Mouse (Mus musculus) adrenal gland, postnatal 4 days (tissue): ENCODE data around the gene Metrn. TPM values are rescaled to one million over a fixed set of nuclear protein-coding genes. Genes with fewer than 3 reads are reported as not detected.

ENCODE experiments used
- DNase-seq, 2 experiments: peaks; one replicate each; pipeline ENCODE4 v3.0.0; 2021 to 2022; ENCODE audit warnings: low spot score in 2 of 2, mixed read lengths in 2 of 2
- total RNA-seq, 2 experiments: library from RNA; stranded (reverse); gene quantifications; 2 replicates each; pipeline ENCODE4 v1.2.3; 2021

The Metrn gene
- total RNA-seq, 2 experiments from 2014 or later = 71.1 to 74.5 TPM

DNA sequence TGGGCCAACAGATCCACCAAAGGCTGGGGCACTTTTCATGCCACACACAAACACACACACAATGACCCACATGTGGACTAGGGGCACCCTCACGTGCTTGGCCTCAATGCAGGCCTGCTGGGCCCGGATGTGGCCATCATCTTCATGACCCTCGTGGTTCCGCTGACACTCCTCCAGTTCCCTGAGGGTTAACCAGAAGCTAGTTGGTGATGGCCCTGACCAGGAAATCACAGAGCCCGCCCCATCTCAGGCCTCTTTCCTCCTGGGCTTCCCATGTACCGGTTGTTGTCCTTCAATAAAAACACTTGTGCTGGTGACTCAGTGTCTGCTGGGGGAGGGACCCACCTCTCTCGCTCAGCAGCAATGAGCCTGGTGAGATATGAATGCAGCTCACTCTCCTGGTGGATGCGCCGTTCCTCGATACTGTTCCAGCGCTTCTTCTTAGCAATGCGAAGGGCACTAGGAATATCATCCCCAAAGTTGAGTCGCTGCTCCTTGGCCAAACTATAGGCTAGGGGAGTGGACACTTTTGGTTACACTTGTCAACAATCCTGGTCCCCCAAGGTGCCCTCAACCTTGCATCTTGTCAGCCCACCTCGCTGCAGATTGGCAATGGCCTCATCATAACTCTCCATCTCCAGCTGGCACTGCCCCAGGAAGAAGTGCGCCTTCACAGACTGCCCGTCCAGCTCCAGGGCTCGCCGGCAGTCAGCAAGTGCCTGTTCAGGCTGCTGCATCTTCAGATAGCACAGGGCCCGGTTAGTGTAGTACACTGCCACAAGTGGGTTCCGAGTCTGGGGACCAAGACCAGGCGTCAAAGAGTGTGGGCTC, 34.7 kb upstream of the Metrn start:
- DNase-seq = no peak

DNA sequence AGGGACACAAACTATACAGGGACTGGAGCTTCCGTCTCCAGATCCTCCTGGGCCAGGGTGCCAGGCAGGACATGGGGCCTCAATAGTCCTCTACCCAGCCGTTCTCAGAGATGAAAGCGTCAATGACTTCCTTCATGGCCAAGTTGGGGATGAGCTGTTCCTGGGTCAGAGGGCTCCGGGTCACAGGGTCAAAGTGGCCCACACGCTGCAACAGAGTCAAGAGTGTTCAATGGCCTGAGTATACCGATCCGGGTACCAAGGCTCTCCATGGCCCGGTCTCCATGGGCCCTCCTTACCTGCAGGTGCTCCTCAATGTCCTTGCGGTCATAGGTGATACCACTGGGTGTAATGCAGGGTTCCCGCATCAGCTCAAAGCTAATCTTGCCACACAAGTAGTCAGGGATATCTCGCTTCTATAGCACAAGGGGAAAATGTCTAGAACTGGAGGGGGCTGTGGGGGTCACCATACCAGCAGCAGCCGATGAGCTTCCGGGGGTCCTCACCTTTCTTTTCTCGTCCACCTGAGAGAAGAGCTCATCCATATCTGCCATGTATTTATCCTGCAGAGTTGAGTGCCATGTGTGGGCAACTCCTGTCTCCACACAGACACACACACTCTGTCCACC, 34.0 kb upstream of the Metrn start:
- no peak for DNase-seq

DNA sequence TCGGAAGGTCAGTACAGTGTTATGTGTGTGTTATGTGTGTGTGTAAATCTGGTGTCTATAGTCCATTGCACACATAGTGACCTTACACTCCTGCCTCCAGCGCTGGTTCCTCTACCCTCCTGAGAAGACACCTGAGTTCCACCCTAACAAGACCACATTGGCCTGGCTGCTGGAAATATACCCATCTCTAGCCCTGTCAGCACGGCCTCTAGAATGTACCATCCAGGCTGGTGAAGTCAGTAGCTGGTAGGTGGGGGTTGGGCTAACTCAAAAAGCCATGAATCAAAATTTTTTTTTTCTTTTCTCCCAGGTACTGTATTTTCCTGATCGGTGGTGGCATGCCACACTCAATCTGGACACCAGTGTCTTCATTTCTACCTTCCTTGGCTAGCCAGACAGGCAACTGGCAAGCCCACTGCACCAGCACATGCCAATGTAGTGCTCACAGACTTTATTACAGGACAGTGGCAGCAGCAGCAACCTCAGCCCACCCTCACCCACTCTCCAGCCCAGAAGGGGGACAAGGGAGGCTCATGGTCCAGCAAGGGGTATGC, 33.3 kb upstream of the Metrn start:
- DNase-seq = no peak

DNA sequence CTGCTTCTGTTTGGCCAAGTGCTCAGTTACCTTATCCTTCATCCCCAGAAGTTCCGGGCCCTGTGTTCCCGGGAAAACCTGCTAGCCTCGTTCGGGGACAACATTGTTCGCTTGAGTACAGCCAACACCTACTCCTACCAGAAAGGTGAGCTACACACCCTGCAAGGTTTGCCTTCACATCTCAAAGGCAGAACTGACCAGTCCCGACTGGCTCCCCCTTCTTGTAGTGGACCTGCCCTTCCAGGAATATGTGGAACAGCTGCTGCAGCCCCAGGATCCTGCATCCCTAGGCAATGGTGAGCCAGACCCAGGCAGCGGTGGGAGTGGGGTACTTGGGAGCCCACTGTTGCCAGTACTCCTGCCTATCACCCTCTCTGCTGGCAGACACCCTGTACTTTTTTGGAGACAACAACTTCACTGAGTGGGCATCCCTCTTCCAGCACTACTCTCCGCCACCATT, 32.7 kb upstream of the Metrn start:
- DNase-seq = no peak

GRCm38 (mm10) chr17:25828712-25829557, 32.0 kb upstream of the Metrn start, which contains the start of gene Jmjd8:
Gene Jmjd8 (plus strand): TSS chr17:25828867.
- DNase-seq = peak; percentile 50 to 61

DNA sequence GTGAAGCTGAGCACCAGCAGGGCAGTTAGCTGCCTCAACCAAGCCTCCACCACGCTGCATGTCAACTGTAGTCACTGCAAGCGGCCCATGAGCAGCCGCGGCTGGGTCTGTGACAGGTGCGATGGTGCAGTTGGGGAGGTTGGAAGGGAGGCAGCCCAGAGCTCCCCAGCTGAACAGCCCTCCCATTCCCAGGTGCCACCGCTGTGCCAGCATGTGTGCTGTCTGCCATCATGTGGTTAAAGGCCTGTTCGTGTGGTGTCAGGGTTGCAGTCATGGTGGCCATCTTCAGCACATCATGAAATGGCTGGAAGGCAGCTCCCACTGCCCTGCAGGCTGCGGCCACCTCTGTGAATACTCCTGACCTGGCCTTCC, 31.3 kb upstream of the Metrn start:
- DNase-seq = no peak

GRCm38 (mm10) chr17:25827546-25828222, 30.7 kb upstream of the Metrn start:
- no peak for DNase-seq

DNA sequence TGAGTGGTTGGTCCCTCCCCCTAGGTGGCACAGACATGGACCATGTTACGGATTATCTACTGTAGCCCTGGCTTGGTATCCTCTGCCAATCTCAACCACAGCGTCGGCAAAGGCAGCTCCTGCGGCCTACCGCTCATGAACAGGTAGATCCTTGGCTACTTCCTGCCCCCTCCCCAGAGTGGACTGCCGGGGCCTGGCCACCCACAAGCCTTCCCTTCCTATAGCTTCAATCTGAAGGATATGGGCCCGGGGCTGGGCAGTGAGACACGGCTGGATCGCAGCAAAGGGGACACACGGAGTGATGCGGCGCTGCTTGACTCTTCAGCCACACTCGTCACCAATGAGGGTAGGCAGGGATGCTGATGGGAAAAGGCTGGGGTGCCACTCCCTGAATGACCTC, 30.1 kb upstream of the Metrn start:
- DNase-seq = no peak

DNA sequence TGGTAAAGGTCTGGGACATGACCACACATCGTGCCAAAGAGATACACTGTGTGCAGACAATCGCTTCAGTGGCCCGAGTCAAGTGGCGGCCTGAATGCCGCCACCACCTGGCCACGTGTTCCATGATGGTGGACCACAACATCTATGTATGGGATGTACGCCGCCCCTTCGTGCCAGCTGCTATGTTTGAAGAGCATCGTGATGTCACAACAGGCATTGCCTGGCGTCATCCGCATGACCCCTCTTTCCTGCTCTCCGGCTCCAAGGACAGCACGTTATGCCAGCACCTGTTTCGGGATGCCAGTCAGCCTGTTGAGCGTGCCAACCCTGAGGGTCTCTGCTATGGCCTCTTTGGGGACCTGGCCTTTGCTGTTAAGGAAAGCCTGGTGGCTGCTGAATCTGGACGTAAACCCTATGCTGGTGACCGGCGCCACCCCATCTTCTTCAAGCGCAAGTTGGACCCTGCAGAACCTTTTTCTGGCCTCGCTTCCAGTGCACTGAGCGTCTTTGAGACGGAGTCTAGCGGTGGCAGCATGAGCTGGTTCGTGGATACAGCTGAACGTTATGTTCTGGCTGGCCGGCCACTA, 29.1 kb upstream of the Metrn start:
- DNase-seq = no peak

DNA sequence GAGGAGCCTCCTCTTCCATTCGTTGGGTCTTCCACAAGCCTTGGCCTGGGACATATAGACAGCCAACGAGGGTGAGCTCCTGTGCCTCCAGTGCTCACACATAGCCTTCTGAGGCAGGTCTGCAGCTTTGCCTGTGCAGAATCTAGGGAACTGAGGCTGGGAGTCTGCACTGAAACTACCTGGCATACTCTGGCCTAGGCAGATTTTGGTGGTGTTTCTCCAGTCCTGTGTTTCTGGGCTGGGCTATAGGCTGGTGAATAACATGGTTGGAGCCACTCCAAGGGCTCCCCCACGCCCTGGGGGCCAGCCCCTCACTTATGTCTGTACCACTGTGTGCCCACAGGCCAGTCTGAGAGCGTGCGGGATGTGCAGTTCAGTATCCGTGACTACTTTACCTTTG, 28.4 kb upstream of the Metrn start:
- DNase-seq = no peak

GRCm38 (mm10) chr17:25824362-25825142, 27.6 kb upstream of the Metrn start:
- no peak for DNase-seq

- peak in 1 of 2 experiments; percentile 64 for DNase-seq
These were observed 26.5 kb upstream of the Metrn start, which contains the start of gene Wdr24 for GRCm38 (mm10) chr17:25823452-25823851. Gene Wdr24 (plus strand): TSS chr17:25823627.

GRCm38 (mm10) chr17:25818851-25819780, 22.2 kb upstream of the Metrn start:
- DNase-seq = no peak

DNA sequence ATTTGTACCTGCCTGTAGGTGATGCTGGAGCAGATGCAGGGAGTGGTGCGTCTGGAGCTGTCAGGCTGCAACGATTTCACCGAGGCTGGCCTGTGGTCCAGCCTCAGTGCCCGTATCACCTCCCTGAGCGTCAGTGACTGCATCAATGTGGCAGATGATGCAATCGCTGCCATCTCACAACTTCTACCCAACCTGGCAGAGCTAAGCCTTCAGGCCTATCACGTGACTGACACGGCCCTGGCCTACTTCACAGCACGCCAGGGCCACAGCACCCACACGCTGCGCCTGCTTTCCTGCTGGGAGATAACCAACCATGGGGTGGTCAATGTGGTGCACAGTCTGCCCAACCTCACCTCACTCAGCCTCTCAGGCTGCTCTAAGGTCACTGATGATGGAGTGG, 20.7 kb upstream of the Metrn start:
- DNase-seq = no peak

GRCm38 (mm10) chr17:25813471-25813870, 16.5 kb upstream of the Metrn start:
- DNase-seq = peak; percentile 78 to 84

DNA sequence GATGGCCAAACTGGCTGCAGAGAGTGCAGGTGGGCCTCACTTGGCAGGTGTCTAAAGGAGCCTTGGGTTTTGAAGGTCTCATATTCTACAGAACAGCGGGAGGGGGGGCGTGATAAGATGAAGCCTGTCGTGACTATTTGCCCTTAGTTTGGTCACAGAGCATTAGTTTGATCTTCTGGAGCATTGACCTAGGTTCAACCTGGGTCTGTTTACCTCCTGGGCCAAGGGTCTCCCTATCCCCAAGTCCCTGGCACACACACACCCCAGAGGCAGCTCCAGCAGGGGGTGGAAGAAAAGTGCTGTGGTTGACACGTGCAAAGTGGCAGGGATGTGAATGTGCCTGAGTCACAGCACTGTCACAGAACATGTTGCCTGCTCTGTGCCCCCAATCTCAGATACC, 14.0 kb upstream of the Metrn start:
- DNase-seq = no peak

DNA sequence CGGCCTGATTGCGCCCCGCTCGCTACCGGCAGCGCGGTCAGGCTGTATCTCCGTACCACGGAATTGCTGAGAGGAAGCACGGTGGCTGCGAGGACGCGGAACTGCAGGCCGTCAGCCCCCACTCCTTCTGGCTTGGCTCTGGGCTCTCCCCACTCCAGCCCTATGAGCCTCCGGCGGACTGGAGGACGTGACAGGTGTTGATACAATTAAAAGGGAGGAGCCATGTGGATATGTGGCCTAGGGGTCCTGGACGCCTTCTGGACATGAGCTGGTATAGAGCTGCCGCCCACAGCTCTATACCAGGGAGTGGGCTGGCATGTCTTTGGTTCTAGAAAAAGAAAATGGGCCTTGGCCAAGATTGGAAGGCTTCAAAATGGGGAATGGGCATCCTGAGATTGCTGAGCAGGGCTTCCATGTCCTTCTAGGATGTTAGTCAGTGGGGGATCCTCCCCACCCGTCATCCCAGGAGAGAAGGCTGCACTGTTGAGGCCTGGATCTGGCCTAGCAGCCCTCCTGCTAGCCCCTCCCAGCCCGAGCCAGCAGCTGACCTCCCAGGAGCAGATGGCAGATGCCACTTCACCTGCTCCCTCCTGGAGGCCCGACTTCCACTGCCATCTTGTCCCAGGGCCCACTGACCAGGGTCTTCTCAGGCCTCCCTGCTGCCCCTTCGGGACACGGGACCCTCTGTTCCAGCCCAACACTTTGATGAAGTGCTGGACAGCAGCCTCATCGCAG, 12.8 kb upstream of the Metrn start:
- DNase-seq = no peak
